Mouse (Mus musculus) MEL (cell line): ENCODE results near the gene Hdac6. TPM values are rescaled to one million over a fixed set of nuclear protein-coding genes. Genes with fewer than 3 reads are reported as not detected.

Experiments
- DNase-seq: peaks from one replicate; pipeline ENCODE4 v3.0.0; 2011; ENCODE audit warnings: low read depth, low spot score
- H3K27ac ChIP-seq: 2 replicates; pipeline ENCODE4 v1.5.1; 2012; ENCODE audit warnings: low read depth, mild to moderate bottlenecking, control low read depth, low read length, moderate library complexity; ENCODE audit not compliant: control insufficient read depth
- H3K27me3 ChIP-seq, 2 experiments: fragments of 150-350 bp in 1 of 2; sonication (generic) in 1 of 2; 2 replicates each; pipeline ENCODE4 v1.6.1; 2012; ENCODE audit warnings: low read length in 2 of 2, mild to moderate bottlenecking in 2 of 2, improper control_type of control experiment in 1 of 2, moderate library complexity in 1 of 2; ENCODE audit not compliant: insufficient read depth in 2 of 2, control insufficient read depth in 1 of 2
- H3K36me3 ChIP-seq, 2 experiments: 2 replicates each; pipeline ENCODE4 v1.6.1; 2012 to 2014; ENCODE audit warnings: low read length in 2 of 2, improper control_type of control experiment in 1 of 2, inconsistent platforms in 1 of 2, mild to moderate bottlenecking in 1 of 2; ENCODE audit not compliant: insufficient read depth in 2 of 2, control insufficient read depth in 1 of 2
- H3K4me1 ChIP-seq, 2 experiments: fragments of 150-350 bp in 1 of 2; sonication (generic) in 1 of 2; 2 replicates each; pipeline ENCODE4 v1.6.1; 2012; ENCODE audit warnings: low read length in 2 of 2, improper control_type of control experiment in 1 of 2, mild to moderate bottlenecking in 1 of 2; ENCODE audit not compliant: insufficient read depth in 2 of 2, control insufficient read depth in 1 of 2
- H3K4me3 ChIP-seq, 2 experiments: fragments of 150-350 bp in 1 of 2; sonication (generic) in 1 of 2; 2 replicates each; pipeline ENCODE4 v1.5.1; 2012; ENCODE audit warnings: low read depth in 2 of 2, low read length in 2 of 2, mild to moderate bottlenecking in 2 of 2, moderate library complexity in 2 of 2, control low read depth in 1 of 2, improper control_type of control experiment in 1 of 2; ENCODE audit not compliant: control insufficient read depth in 1 of 2, insufficient read depth in 1 of 2
- H3K79me2 ChIP-seq: 2 replicates; pipeline ENCODE4 v1.6.1; 2012; ENCODE audit warnings: mild to moderate bottlenecking, low read length, moderate library complexity; ENCODE audit not compliant: control insufficient read depth, poor library complexity, insufficient read depth
- H3K9ac ChIP-seq: 2 replicates; pipeline ENCODE4 v1.6.1; 2012; ENCODE audit warnings: low read depth, mild to moderate bottlenecking, control low read depth, low read length, moderate library complexity; ENCODE audit not compliant: control insufficient read depth, poor library complexity, severe bottlenecking
- H3K9me3 ChIP-seq: fragments of 150-350 bp; sonication (generic); replicated peaks from 2 replicates; pipeline ENCODE4 v1.6.1; 2012; ENCODE audit warnings: mild to moderate bottlenecking, low read length, improper control_type of control experiment, moderate library complexity; ENCODE audit not compliant: insufficient read depth
- BHLHE40 ChIP-seq: IDR thresholded peaks from 2 replicates; pipeline ENCODE4 v1.6.1; 2012; ENCODE audit warnings: low read depth, mild to moderate bottlenecking, inconsistent platforms, low read length, improper control_type of control experiment, borderline replicate concordance
- CHD2 ChIP-seq: IDR thresholded peaks from 2 replicates; pipeline ENCODE4 v1.6.1; 2011; ENCODE audit warnings: low read length, improper control_type of control experiment
- CTCF ChIP-seq, 3 experiments: IDR thresholded peaks in 2 of 3; conservative IDR thresholded peaks in 1 of 3; 2 replicates each; pipeline ENCODE4 v1.5.1; 2011 to 2012; ENCODE audit warnings: low read length in 3 of 3, low read depth in 2 of 3, mild to moderate bottlenecking in 2 of 3, improper control_type of control experiment in 1 of 3, inconsistent platforms in 1 of 3, mixed read lengths in 1 of 3, moderate library complexity in 1 of 3; ENCODE audit not compliant: control insufficient read depth in 1 of 3, insufficient read depth in 1 of 3, poor library complexity in 1 of 3, severe bottlenecking in 1 of 3
- E2F4 ChIP-seq: IDR thresholded peaks from 2 replicates; pipeline ENCODE4 v1.6.1; 2011; ENCODE audit warnings: low read depth, low read length, improper control_type of control experiment, borderline replicate concordance
- EP300 ChIP-seq, 2 experiments: IDR thresholded peaks; 2 replicates each; pipeline ENCODE4 v1.6.1; 2011; ENCODE audit warnings: improper control_type of control experiment in 2 of 2, low read length in 2 of 2, low read depth in 1 of 2, mild to moderate bottlenecking in 1 of 2
- ETS1 ChIP-seq: IDR thresholded peaks from 2 replicates; pipeline ENCODE4 v1.6.1; 2012; ENCODE audit warnings: low read depth, mild to moderate bottlenecking, inconsistent platforms, low read length, improper control_type of control experiment, moderate library complexity
- MAFK ChIP-seq: IDR thresholded peaks from 2 replicates; pipeline ENCODE4 v1.6.1; 2011; ENCODE audit warnings: low read depth, mild to moderate bottlenecking, low read length, improper control_type of control experiment, borderline replicate concordance
- MAZ ChIP-seq: IDR thresholded peaks from 2 replicates; pipeline ENCODE4 v1.6.1; 2012; ENCODE audit warnings: low read depth, mild to moderate bottlenecking, inconsistent platforms, low read length, improper control_type of control experiment
- MXI1 ChIP-seq: IDR thresholded peaks from 2 replicates; pipeline ENCODE4 v1.6.1; 2011; ENCODE audit warnings: mild to moderate bottlenecking, low read depth, low read length, improper control_type of control experiment
- MYB ChIP-seq: IDR thresholded peaks from 2 replicates; pipeline ENCODE4 v1.6.1; 2011; ENCODE audit warnings: mild to moderate bottlenecking, low read depth, low read length, improper control_type of control experiment
- MYC ChIP-seq: IDR thresholded peaks from 2 replicates; pipeline ENCODE4 v1.6.1; 2011; ENCODE audit warnings: low read depth, mild to moderate bottlenecking, low read length, improper control_type of control experiment, moderate library complexity
- POLR2AphosphoS5 ChIP-seq: IDR thresholded peaks from 2 replicates; pipeline ENCODE4 v1.6.1; 2012; ENCODE audit warnings: low read depth, borderline replicate concordance, mild to moderate bottlenecking, inconsistent platforms, low read length, moderate library complexity, mixed read lengths
- RAD21 ChIP-seq: IDR thresholded peaks from 2 replicates; pipeline ENCODE4 v1.6.1; 2011; ENCODE audit warnings: mild to moderate bottlenecking, low read depth, low read length, improper control_type of control experiment
- SIN3A ChIP-seq: IDR thresholded peaks from 2 replicates; pipeline ENCODE4 v1.6.1; 2012; ENCODE audit warnings: low read length, improper control_type of control experiment, inconsistent platforms
- TAL1 ChIP-seq: IDR thresholded peaks from 2 replicates; pipeline ENCODE4 v1.6.1; 2012; ENCODE audit warnings: mild to moderate bottlenecking, inconsistent platforms, low read length, moderate library complexity, mixed read lengths
- TBP ChIP-seq: IDR thresholded peaks from 2 replicates; pipeline ENCODE4 v1.8.0; 2011; ENCODE audit warnings: low read depth, low read length, improper control_type of control experiment
- UBTF ChIP-seq: IDR thresholded peaks from 2 replicates; pipeline ENCODE4 v1.6.1; 2012; ENCODE audit warnings: low read depth, mild to moderate bottlenecking, inconsistent platforms, low read length, improper control_type of control experiment, moderate library complexity, borderline replicate concordance; ENCODE audit not compliant: insufficient read depth
- USF2 ChIP-seq, 2 experiments: IDR thresholded peaks; 2 replicates each; pipeline ENCODE4 v1.6.1; 2011 to 2012; ENCODE audit warnings: improper control_type of control experiment in 2 of 2, low read length in 2 of 2, borderline replicate concordance in 1 of 2, inconsistent platforms in 1 of 2, low read depth in 1 of 2, mild to moderate bottlenecking in 1 of 2; ENCODE audit not compliant: insufficient read depth in 1 of 2
- ZMIZ1 ChIP-seq: IDR thresholded peaks from 2 replicates; pipeline ENCODE4 v1.6.1; 2012; ENCODE audit warnings: low read depth, mild to moderate bottlenecking, inconsistent platforms, low read length, improper control_type of control experiment, moderate library complexity
- ZNF384 ChIP-seq: IDR thresholded peaks from 2 replicates; pipeline ENCODE4 v1.6.1; 2012; ENCODE audit warnings: low read depth, mild to moderate bottlenecking, inconsistent platforms, low read length, improper control_type of control experiment
- polyA plus RNA-seq, 2 experiments: library from polyadenylated mRNA; stranded (reverse) in 1 of 2; unstranded in 1 of 2; fragments of >175 nt in 1 of 2; fragments of >200 nt in 1 of 2; gene quantifications; 2 replicates each; pipeline versions ENCODE4 v1.2.1 to v1.2.4; 2012; ENCODE audit warnings: low replicate concordance in 2 of 2, low read depth in 1 of 2; ENCODE audit not compliant: insufficient read length in 2 of 2, insufficient read depth in 1 of 2, missing spikeins in 1 of 2
- total RNA-seq: library from RNA; depleted of rRNA; stranded (reverse); fragments of 300-350 nt; gene quantifications from 2 replicates; pipeline ENCODE4 v1.2.3, GENCODE M21; 2012

Gene Hdac6
- total and polyA plus RNA-seq, 3 experiments, result 6.3 to 19.7 TPM; not detected in 1

- no peak within 1 kb of the TSS for H3K27ac ChIP-seq
- no peak for DNase-seq
- no peaks in the 10 kb centered on the region for H3K4me1 ChIP-seq
- H3K9me3 ChIP-seq, result no peaks in the 10 kb centered on the region
- H3K79me2 ChIP-seq, result no peaks in the 10 kb centered on the region
- no peak for TF ChIP-seq EP300 (IDR thresholded peaks at IDR 0.05; ENCODE audit: low read depth in 1 of 2, low read length in 2 of 2)
- no peak for TF ChIP-seq POLR2AphosphoS5
- no peak for TF ChIP-seq MXI1
- TF ChIP-seq ETS1, result no peak
- no peak for TF ChIP-seq RAD21
- TF ChIP-seq E2F4, result no peak
- no peak for TF ChIP-seq MAZ
- no peak for TF ChIP-seq USF2 (IDR thresholded peaks at IDR 0.05; ENCODE audit: borderline replicate concordance in 1 of 2, insufficient read depth in 1 of 2, low read depth in 1 of 2, low read length in 2 of 2)
- TF ChIP-seq TAL1, result no peak
- no peak for TF ChIP-seq MYC
- no peaks in the 10 kb centered on the region; a peak in 1 of 4 replicates for H3K36me3 ChIP-seq
- no peaks in the 10 kb centered on the region for H3K27me3 ChIP-seq
- H3K4me3 ChIP-seq, result no peak within 1 kb of the TSS
- no peak within 1 kb of the TSS for H3K9ac ChIP-seq
Measured at GRCm38 (mm10) chrX:7907735-7908134, 40.0 kb downstream of the Hdac6 start, which contains the start of gene Gm10491. TSS of gene Gm10491 (minus strand) at chrX:7907835.

- Histone ChIP-seq H3K9me3 (no peaks in the 10 kb centered on the region), H3K4me1 (peaks cover 0 to 5% of the 10 kb centered on the region in 2 experiments; a peak in 2 of 4 replicates), H3K79me2 (peaks cover 3% of the 10 kb centered on the region; the same call in 1 of the 2 replicates), H3K27me3 (no peaks in the 10 kb centered on the region), H3K9ac (no peak overlapping the region), H3K27ac (no peak overlapping the region), H3K4me3 (no peak overlapping the region), H3K36me3 (peaks cover 0 to 8% of the 10 kb centered on the region in 2 experiments; a peak in 3 of 4 replicates)
- DNase-seq, result no peak
- TF ChIP-seq UBTF, result no peak
- no peak for TF ChIP-seq MAFK
- no peak for TF ChIP-seq POLR2AphosphoS5
- TF ChIP-seq ZNF384, result no peak
- no peak for TF ChIP-seq MYC
- TF ChIP-seq TBP, result no peak
- no peak for TF ChIP-seq SIN3A
- no peak for TF ChIP-seq BHLHE40
- TF ChIP-seq ZMIZ1, result no peak
- no peak for TF ChIP-seq CTCF (IDR thresholded peaks at IDR 0.05 in 2 of 3, conservative IDR thresholded peaks at IDR 0.05 in 1 of 3; ENCODE audit: control insufficient read depth in 1 of 3, insufficient read depth in 1 of 3, low read depth in 2 of 3, low read length in 3 of 3, poor library complexity in 1 of 3, severe bottlenecking in 1 of 3)
- TF ChIP-seq MYB, result no peak
- TF ChIP-seq CHD2, result no peak
- TF ChIP-seq MXI1, result no peak
Measured at GRCm38 (mm10) chrX:7904441-7904840, 43.2 kb downstream of the Hdac6 start.
